Mouse (Mus musculus) ES-Bruce4 (cell line): ENCODE data around the gene Olfr66.

Experiments used
- CTCF ChIP-seq: IDR thresholded peaks from one replicate; pipeline ENCODE4 v1.8.1; 2011; ENCODE audit warnings: low read depth, low read length
- EP300 ChIP-seq: IDR thresholded peaks from 2 replicates; pipeline ENCODE4 v1.6.1; 2011; ENCODE audit warnings: low read depth, low read length; ENCODE audit not compliant: insufficient read depth
- POLR2A ChIP-seq: IDR thresholded peaks from one replicate; pipeline ENCODE4 v1.8.1; 2011; ENCODE audit warnings: low read length; ENCODE audit not compliant: insufficient read depth

- TF ChIP-seq POLR2A = no peak
- TF ChIP-seq CTCF = no peak
- TF ChIP-seq EP300 = no peak
These were observed 24.5 kb downstream of the Olfr66 start for GRCm38 (mm10) chr7:103861531-103861930.
